Mouse (Mus musculus) stomach, postnatal 0 days (tissue): Measurements from ENCODE around the gene Rasl10b.

ENCODE experiments used
- CTCF ChIP-seq: IDR thresholded peaks from 2 replicates; pipeline ENCODE4 v1.5.1; 2016; ENCODE audit warnings: antibody characterized with exemption, low read depth, mild to moderate bottlenecking, moderate library complexity
- EP300 ChIP-seq: optimal IDR thresholded peaks from 2 replicates; pipeline ENCODE3; 2016; ENCODE audit warnings: antibody characterized with exemption

DNA sequence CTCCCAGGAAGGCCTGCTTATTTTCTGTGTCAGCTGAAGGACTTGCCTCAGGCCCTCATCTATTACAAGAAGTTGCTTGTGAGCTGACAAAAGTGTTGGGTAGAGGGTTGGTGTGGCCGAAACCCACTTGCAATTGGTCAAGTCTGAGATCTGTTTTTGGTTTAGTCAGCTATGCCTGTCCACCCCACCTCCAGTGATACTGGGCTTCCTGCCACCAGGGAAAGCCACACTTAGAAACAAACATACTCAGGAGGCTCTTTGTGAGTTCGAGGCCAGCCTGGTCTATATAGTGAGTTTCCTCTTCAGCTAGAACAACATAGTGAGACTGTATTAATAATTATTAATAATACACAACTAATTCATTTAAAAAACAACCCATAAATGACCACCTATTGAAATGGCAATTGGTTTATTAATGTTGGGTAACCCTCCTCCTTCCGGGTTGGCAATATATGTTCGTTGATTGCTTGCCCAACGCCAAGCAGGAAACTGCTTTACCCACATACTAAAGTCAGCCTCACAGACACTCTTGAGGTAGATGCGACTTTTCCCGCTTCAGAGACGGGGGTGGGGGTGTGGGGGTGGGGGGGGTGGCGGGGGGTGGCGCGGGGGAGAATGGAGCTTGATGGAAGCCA is 30.6 kb downstream of the Rasl10b start:
- TF ChIP-seq CTCF (no peak), EP300 (no peak)
